Mouse (Mus musculus) ES-E14 (cell line): Measurements from ENCODE around the gene Ddx28.

Source experiments
- CHD2 ChIP-seq: IDR thresholded peaks from 2 replicates; pipeline ENCODE4 v1.6.1; 2014; ENCODE audit warnings: mild to moderate bottlenecking, low read depth, low read length, inconsistent platforms
- HCFC1 ChIP-seq: IDR thresholded peaks from 2 replicates; pipeline ENCODE4 v1.6.1; 2012; ENCODE audit warnings: low read length, inconsistent platforms, borderline replicate concordance; ENCODE audit not compliant: insufficient read depth
- MAFK ChIP-seq: IDR thresholded peaks from 2 replicates; pipeline ENCODE4 v1.6.1; 2014; ENCODE audit warnings: mild to moderate bottlenecking, low read depth, low read length, inconsistent platforms; ENCODE audit not compliant: insufficient read depth
- ZC3H11A ChIP-seq: IDR thresholded peaks from 2 replicates; pipeline ENCODE4 v1.6.1; 2012; ENCODE audit warnings: low read depth, mild to moderate bottlenecking, inconsistent platforms, low read length, borderline replicate concordance
- ZNF384 ChIP-seq: IDR thresholded peaks from 2 replicates; pipeline ENCODE4 v1.6.1; 2012; ENCODE audit warnings: low read depth, low read length, inconsistent platforms

GRCm38 (mm10) chr8:105975363-105975762 lies 36.3 kb downstream of the Ddx28 start:
- TF ChIP-seq CHD2 (no peak), MAFK (no peak), ZNF384 (no peak), ZC3H11A (no peak), HCFC1 (no peak)
